Mouse (Mus musculus): ENCODE measurements around the gene 4932438H23Rik.

The 4932438H23Rik gene

DNA sequence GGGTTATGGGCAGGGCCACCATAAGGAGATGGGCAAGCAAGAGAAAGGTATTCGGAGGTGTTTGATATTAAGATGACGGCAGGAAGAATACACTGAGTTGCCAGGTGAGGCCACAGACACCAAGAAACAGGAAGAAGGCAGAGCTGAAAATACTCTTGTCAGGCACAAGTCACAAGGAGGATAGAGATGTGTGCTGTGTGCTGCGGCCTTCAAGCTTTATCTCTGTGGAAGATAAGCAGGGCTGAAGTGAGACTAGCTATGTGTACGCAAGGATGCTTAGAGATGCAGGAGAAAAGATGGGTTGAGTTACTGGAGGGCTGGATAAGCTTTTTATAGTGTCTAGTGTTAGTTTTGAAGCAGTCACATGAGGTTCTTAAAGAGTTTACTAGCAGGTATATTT is 37.7 kb downstream of the 4932438H23Rik start:
- DNase-seq (ENCODE audit: low spot score), result no peak

DNA sequence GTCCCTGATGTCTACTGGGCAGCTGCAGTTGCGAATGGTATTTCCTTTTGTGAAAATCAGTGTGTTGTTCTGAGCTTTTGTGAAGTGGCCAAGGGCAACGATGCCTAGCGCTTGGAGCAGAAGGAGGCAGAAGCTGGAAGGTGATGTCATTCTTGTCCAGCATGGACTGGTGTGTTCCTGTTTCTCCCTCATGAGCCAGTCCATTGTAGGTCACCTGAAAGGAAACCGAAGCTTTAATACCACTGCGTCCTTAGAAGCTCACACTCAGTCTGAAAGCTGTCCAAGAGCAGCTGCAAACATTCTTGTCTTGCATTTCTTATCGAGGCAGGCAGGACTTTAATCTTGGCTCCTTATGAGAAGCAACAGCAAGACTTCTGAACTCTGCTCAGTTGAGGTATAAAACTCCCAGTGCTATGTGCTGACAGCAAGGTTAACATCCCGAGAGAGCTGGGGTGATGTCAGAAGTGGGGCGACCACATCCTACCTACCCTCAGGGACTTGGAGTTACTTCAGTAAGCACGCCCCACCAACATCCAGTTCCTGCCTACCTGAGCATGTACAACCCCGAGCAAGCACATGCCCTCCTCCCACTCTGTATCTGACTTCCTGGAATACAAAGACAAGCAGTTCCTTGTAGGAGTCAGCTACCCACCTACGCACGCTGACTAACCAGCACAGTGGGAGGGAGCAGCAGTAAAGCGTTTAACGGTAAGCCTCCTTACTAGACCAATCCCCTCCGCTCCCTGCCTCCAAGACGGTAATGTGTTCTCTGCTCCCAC is 38.7 kb downstream of the 4932438H23Rik start:
- DNase-seq (ENCODE audit: low spot score), result no peak

DNA sequence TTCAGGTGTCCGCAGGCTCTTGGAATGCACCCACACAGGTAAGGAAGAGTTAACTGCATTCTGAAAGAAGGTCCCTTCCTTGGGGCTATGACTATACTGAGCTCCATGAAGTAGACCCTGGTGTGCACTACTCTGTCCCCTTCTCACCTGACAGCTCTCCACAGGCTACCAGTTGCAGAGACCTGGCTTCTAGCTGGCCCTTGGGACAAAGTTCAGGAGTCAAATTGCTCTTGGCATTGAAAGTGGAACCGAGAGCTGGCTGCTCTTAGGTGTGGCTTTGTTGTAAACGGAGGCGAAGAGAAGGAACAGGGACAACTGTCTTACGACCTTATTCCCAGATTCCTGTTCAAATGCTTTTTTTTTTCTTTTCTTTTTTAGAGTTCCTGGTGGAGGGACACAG is 39.8 kb downstream of the 4932438H23Rik start:
- no peak for DNase-seq (ENCODE audit: low spot score)

DNA sequence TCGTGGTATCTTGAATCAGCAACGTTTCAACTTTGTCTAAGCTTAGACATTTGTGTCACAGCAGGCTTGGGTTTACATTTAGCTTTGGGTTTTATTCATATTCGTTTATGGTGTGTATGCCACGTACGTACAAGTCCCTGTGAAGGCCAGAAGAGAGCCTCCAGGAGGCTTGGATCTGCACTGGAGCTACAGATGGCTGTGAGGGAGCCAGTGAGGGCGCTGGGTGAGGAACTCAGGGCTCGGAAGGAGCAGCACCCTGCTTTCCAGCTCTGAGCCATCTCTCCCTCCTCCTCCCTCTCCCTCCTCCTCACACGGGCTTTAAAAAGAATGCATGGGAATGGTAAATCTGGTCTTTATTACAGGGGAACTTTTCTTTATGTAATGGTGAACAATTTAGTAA is 41.3 kb downstream of the 4932438H23Rik start:
- DNase-seq (ENCODE audit: low spot score), result no peak

DNA sequence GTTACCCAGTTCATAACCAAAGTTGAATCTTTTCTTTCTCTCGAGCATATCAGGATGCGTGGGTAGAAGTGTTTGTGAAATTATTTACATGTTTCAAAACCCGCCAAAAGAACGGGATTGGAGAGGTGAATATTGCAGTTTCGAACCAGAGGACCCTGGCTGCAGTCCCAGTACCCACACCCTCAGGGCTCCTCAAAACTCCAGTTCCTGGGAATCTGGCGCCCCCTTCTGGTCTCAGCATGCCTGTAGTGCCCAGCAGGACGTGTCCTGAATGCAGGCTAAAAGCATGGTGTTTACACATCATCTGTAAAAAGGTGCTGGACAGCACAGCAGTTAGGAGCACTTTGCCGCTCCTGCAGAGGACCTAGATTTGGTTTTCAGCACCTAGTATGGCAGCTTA is 49.4 kb downstream of the 4932438H23Rik start:
- peak; percentile 29 for DNase-seq (ENCODE audit: low spot score)

DNA sequence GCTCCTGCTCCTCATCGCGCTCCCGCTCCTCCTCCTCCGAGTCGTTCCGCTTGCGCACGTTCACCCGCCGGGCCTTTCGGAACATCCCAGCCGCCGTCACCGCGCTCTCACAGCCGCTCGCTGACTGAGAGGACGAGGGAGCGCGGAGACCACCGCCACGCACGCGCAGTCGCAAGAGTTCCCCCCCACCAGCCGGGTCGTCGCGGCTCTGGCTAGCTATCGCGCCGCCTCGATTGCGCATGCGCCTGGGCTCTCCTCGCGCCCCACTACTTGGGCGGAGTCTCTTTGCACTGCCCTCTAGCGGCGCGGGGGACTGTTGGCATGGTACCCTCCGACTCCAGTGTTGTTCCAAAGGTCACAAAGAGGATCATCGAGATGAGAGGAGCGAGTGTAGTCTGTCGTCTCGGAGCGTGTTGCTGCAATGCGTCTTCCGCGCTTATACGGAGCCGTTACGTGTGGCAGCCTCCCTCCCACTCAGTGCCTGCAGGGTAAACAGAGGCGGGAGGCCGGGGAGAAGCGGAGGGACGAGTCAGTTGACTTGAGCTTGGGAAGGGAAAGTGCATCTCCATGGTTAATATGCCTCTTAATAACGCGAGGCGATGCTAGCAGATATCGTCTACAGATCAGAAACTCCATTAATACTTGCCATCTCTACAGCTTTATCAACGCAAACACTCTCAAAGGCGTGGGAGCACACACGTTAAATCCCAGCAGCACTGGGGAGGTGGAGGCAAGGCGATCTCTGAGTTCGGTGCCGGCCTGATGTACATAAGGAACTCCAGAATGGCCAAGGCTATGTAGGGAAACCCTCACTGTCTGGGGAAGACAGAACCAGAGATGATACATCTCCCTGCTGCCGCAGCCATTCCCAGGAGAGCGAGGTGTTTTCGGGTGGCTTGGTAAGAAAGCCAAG is 50.4 kb downstream of the 4932438H23Rik start, which contains the start of gene Paxbp1:
Paxbp1 (minus strand) TSS at position 274 of the 913 bp plus-strand sequence.
- DNase-seq (ENCODE audit: low spot score), result peak; percentile 100

DNA sequence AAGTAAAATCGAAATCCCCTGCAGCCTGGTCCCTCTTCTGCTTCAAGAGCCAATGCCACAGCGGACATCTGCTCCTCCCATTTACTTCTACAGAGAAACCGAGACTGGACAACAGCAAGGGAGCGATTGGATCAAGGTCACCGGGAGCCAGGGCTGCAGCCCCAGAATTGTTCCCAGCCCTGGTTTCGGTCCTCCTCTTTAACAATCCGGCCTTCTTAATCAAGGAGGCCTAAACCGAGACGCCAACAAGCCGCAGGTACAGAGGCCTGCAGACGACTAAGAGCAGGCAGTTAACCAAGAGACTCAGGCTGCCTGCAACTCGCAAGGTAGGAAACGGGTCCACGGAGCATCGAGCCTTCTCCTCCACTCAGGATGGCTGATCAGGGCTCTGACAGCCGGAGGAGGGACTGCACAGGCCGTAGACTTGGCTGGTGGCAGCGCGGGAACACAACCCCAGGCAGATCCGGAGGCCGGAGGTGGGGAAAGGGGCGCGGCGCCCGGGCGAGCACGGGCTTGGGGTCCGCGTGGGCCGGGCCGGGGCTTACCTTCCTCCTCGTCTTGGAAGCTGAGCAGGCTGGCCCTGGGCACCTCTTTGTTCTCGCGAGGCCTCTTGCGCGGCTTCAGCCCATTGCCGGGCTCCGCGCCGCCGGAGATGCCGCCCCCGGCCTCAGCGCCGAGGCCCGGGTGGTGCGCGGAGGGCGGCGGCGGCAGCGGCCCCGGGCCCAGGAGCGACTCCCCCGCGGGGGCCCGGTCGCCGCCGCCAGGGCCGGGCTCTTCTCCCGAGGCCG is 51.3 kb downstream of the 4932438H23Rik start:
- peak; percentile 53 for DNase-seq (ENCODE audit: low spot score)

DNA sequence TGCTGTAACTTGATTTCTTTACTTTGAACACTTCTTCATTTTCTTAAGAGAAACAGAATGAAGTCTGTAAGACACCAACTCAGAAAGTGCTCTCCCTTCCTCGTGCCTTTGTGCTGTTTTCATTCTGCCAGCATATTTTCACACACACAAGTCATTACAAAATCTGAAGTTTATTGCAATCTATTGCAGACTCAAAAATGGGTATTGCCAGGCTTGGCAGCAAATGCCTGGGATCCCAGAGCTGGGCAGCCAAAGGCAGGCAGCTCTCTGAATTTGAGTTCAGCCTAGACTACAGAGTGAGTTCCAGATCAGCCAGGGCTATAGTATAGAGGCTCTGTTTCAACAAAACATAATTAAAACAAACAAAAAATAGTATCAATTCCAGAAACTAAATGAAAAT is 52.3 kb downstream of the 4932438H23Rik start:
- no peak for DNase-seq (ENCODE audit: low spot score)

DNA sequence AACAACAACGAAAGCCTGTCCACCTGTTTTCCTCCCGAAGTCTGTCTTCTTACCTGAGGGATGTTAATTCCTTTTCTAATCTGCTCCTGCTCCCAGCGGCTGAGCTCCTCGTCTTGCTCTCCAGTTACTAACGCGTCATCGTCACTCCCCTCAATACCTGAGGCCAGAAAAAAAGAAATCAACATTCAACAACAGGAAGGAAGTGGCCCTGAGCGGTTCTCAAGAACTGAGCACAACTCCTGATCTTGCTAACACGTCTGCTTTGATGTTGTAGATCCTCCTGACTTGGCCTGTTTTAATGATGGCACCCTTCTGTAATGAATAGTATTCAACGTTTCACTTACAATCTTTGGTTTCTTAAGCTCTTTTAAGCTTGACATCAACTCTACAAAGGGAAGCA is 59.1 kb downstream of the 4932438H23Rik start:
- DNase-seq (ENCODE audit: low spot score), result no peak

DNA sequence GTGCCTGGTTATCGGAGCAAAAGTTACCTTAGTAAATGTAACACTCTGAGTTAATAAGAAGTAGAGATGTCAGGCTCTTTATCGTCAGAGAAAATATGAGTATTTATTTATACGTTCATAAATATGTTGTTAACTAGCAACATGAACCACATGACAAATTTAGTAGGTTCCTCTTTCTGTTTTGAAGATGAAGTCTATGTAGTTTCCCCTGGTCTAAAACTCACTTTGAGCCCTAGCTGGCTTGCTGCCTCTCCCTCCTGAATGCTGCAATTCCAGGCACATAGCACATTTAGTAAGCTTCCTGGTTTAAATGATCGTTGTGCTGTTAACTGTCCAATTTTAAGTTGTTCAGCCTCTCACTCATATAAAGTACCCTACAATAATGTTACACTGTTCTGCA is 64.2 kb downstream of the 4932438H23Rik start:
- DNase-seq (ENCODE audit: low spot score), result no peak

DNA sequence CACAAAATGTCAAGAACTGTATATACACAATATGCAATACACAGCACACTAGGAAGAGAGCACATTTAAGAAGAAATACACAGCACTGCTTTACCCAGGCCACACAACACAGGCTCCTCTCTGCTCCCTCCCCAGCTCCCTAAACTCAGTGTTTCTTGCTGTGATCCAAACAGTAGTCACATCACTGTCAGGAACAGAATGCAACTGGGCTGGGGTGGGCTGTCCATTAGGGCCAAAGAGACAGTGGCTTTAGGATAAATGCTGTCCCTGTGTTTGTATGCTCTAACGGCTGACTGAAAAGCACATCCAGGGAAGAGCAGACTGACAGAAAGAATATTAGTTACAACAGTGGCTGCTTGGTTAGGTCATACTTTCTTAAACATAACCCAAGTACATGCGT is 65.0 kb downstream of the 4932438H23Rik start:
- no peak for DNase-seq (ENCODE audit: low spot score)

DNA sequence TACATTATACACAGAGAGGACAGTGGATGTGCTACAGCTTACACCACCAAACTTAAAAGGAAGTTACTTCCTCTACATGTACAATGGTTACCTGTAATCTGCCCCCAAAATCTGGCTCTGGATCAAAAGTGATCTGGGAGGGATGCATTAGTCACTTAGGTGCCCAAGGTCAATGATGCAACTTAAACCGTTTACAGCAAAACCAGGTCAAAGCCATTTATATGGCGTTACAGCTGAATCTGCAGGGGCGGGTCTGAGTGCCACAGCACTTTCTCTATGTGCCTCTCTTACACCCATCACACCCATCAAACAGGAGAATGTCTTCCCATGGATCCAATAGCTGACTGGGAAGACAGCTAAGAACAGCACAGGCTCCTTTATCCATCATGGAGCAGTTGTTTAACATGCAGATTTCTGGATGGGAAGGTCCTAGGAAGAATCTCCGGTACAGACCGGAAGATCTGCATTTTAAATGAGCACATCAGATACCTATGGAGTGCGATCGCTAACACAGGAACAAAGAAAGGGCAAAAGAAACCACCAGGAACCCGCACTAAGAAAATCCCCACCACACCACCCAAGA is 65.7 kb downstream of the 4932438H23Rik start:
- no peak for DNase-seq (ENCODE audit: low spot score)

DNA sequence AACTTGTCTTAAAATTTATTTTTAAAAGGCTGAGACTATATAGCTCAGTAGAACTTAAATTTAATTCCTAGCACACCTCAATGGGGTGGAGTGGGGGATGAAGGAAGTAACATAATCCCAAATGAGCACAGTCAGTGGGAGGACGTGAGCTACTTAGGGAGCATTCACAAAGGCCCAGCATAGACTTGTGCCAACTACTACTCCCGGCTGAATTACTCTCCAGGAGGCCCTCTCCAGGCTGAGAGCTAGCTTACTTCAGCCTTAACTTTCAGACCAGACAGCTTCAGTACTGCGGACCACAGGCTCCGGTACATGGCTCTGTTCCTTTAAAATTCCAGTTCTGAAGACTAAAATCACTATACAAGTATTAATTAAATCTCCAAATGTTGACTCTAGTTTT is 68.6 kb downstream of the 4932438H23Rik start:
- no peak for DNase-seq (ENCODE audit: low spot score)

DNA sequence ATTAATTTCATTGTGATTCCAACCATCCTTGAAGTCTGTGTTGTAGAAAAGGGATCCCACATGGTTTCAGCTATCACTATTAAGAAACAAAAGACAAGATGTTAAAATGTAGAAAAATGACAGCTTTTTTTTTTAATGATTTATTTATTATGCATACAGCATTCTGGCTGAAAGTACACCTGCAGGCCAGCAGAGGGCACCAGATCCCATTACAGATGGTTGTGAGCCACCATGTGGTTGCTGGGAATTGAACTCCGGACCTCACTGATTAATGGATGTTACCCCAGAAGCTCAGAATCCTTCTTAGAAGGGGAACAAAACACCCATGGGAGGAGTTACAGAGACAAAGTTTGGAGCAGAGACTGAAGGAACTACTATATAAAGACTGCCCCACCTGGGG is 71.5 kb downstream of the 4932438H23Rik start:
- no peak for DNase-seq (ENCODE audit: low spot score)

DNA sequence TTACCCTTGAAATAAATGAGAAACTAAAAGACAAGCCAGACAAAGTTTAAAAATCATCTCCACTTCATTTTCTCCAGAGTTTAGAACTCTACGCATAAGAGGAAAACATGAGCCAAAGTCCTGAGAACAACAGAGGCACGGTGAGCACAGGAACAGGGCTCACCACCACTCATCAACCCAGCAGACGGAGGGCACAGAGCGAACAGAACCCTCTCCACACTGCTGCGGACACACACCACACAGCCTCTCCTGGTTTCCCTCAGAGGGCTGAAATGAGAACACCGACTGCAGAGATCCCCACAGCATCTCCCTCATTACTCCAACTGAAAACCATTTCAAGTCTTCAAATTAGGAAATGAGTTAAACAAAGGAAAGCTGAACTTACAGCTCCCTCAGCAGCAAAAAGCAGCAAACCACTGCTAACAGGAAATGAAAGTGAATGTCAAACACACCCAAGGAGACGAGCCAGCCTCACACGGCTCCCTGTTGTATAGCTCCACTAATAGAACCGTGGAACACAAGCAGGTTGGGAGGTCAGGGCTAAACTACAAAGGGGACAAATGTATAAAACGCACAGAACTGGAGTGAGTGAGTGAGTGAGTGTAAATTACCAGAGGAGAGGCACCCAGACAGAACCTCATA is 74.0 kb downstream of the 4932438H23Rik start:
- no peak for DNase-seq (ENCODE audit: low spot score)

DNA sequence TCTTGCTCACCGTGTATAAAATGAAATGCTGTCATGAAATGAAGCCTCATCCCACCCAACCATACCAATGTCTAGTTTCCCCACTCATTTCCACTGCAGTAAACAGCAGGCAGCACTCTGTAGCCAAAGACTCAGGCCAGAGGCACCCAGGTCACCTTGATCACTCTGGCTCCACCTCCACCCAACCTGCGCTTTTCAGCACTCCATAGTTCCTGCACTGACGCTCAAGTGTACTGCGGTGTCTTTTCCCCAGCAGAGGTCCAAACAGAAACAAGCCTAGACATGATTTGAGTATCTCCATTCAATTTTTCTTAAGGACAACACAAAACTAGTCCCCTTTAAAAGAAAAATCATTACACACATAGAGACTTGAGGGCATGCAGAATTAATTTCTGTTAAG is 75.4 kb downstream of the 4932438H23Rik start:
- DNase-seq (ENCODE audit: low spot score), result no peak

DNA sequence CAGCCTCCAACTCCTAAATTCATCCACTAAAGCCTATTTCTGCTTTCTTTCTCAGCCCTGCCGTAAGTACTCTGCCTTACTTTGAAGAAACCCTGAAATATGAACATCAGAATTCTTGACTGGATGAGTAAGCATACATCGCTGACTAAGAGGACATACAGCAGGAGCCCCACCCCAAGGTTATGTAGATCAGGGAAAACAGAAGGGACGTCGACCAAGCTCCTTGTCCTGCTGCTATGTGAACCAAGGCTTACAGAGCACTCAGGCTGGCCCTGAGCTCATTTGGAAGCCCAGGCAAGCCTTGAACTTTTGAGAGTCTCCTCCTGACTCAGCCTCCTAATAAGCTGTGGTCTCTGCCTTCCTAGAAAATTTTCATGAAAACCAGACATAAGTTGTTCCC is 79.2 kb downstream of the 4932438H23Rik start:
- DNase-seq (ENCODE audit: low spot score), result no peak

DNA sequence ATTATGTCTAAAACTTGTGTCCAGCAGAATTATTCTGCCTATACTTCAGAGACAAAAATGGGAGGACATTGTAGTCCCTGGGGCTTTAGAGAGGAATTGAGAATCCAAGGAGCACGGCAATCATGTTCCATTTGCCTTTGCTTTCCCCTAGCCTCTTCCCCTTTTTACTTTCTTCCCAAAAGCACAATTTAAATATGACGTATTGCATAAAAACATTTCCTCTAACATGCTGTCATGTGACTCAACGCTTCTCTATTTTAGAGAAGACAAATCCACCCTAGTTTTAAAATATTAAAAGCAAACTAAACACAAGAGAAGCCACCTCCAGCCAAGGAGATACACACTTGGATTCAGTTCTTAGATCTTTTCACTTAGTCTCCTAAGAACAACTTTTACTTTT is 83.1 kb downstream of the 4932438H23Rik start:
- DNase-seq (ENCODE audit: low spot score), result no peak

DNA sequence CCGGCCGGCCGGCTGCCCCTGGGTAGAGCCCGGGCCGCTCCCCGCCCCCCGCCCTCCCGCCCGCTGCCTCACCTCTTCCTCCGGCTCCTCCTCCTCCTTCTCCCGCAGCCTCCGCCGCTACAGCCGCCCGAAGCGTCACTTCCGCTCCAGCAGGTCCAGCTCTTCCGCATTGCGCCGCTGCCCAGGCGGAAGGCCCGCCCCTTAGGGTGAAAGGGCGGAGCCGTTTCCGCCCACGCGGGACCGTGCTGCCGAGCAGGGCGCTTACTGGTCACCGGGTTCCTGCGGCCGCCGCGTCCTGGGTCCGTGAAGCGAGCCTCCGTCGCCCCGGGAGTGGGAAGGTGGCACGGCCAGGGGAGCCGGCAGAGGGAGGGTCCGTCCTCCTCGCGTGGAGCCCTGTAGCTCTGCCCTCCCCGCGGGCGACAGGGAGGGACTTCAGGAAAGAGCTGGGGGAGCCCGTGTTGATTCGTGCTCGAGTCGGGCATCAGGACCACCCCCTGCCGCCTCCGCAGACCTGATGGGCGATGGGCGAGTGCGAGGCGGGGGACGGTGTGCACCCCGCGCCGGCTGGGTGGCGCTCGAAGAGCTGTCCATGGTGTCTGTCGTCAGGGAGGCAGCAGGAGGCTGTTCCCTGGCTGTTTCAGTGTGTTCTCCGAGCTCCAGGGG is 83.8 kb downstream of the 4932438H23Rik start, which contains the start of gene Synj1:
Synj1 (minus strand) TSS at position 288 of the 663 bp plus-strand sequence.
- peak; percentile 84 for DNase-seq (ENCODE audit: low spot score)

DNA sequence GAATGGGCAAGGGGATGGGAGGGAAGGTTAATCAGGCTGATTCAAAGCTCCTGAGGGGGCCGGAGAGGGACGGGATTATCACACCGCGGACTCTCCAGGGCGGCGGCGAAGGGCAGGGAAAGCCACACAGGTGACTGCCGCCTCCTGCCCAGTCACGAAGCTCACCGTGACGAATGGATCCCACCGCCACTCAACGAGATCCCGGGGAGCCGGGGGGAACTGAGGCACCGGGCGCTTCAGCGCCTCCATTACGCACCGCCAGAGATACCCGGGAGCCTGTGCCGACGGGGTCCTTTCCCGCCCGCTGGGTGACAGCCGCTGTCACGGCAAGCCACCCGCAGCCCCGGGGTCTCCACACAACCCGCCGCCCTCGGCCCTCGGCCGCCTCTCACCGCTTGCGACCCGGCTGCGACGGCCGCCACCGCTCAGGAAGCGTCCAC is 84.3 kb downstream of the 4932438H23Rik start:
- no peak for DNase-seq (ENCODE audit: low spot score)

Data from ovary, postnatal 14 days (tissue).